Mouse (Mus musculus) kidney, postnatal 0 days (tissue): ENCODE measurements around the gene Itln1. TPM values are rescaled to one million over a fixed set of nuclear protein-coding genes. Genes with fewer than 3 reads are reported as not detected.

Source experiments
- ATAC-seq: fragments of 200-750 bp; cut with Nextera tagmentation; replicated peaks from 2 replicates; pipeline ENCODE4 v1.8.0; 2017; ENCODE audit warnings: low read depth, moderate number of reproducible peaks, moderate TSS enrichment, moderate library complexity; ENCODE audit not compliant: low FRiP score
- DNase-seq: peaks from one replicate; pipeline ENCODE4 v3.0.0-alpha.2; 2016; ENCODE audit warnings: low spot score
- H3K27ac ChIP-seq: fragments of 300-500 bp; sonication (generic); 2 replicates; pipeline ENCODE4 v1.5.1; 2014; ENCODE audit warnings: mild to moderate bottlenecking
- H3K27me3 ChIP-seq: fragments of 300-500 bp; sonication (generic); 2 replicates; pipeline ENCODE4 v1.6.1; 2014; ENCODE audit warnings: low read length, mixed read lengths; ENCODE audit not compliant: insufficient read depth
- H3K36me3 ChIP-seq: fragments of 300-500 bp; sonication (generic); 2 replicates; pipeline ENCODE4 v1.6.1; 2014; ENCODE audit warnings: low read length, mixed read lengths; ENCODE audit not compliant: insufficient read depth
- H3K4me1 ChIP-seq: fragments of 300-500 bp; sonication (generic); replicated peaks from 2 replicates; pipeline ENCODE4 v1.6.1; 2014; ENCODE audit warnings: antibody characterized with exemption, low read length, mixed read lengths; ENCODE audit not compliant: insufficient read depth
- H3K4me2 ChIP-seq: fragments of 300-500 bp; sonication (generic); 2 replicates; pipeline ENCODE4 v1.6.1; 2014; ENCODE audit warnings: mild to moderate bottlenecking, low read length, moderate library complexity, mixed read lengths
- H3K4me3 ChIP-seq: fragments of 300-500 bp; sonication (generic); replicated peaks from 2 replicates; pipeline ENCODE4 v1.5.1; 2014; ENCODE audit warnings: low read depth, low read length
- H3K9ac ChIP-seq: fragments of 300-500 bp; sonication (generic); 2 replicates; pipeline ENCODE4 v1.6.1; 2014; ENCODE audit warnings: low read depth, low read length
- H3K9me3 ChIP-seq: fragments of 300-500 bp; sonication (generic); replicated peaks from 2 replicates; pipeline ENCODE4 v1.6.1; 2016; ENCODE audit warnings: low read length, inconsistent platforms, mixed read lengths
- CTCF ChIP-seq: IDR thresholded peaks from 2 replicates; pipeline ENCODE4 v1.5.1; 2016; ENCODE audit warnings: antibody characterized with exemption, low read depth, mild to moderate bottlenecking, moderate library complexity
- WGBS: fragments of 180-500 bp; shearing (Covaris S2); extraction: QIAGEN DNeasy Blood & Tissue Kit; methylation state at CpG from one replicate; pipeline ENCODE4 v1.1.7; 2014; 5-methylcytosine and 5-hydroxymethylcytosine counted together
- polyA plus RNA-seq: library from polyadenylated mRNA; unstranded; fragments of >200 nt; fragmentation: Nextera tagmentation; extraction: Ambion mirVana; gene quantifications from 2 replicates; pipeline ENCODE4 v1.2.1, GENCODE M21; 2015

Itln1 gene
- polyA plus RNA-seq, 1 experiment from 2014 or later = not detected

GRCm38 (mm10) chr1:171503250-171503591 lies 31.9 kb downstream of the Itln1 start, which contains the start of gene Alyref2:
Gene Alyref2, plus strand, starts transcription at chr1:171503478.
- H3K36me3 ChIP-seq = no peaks in the 10 kb centered on the region
- peak; percentile 98 for DNase-seq
- peak within 1 kb of the TSS; percentile 97 for H3K27ac ChIP-seq
- WGBS = under 1% methylated on average over 19 of the region's 19 CpGs
- H3K9me3 ChIP-seq = no peaks in the 10 kb centered on the region
- H3K9ac ChIP-seq = peak within 1 kb of the TSS; percentile 77
- H3K27me3 ChIP-seq = no peaks in the 10 kb centered on the region
- peak; percentile 87 for ATAC-seq
- H3K4me3 ChIP-seq = peak within 1 kb of the TSS; percentile 56
- H3K4me1 ChIP-seq = no peaks in the 10 kb centered on the region
- peak within 1 kb of the TSS; percentile 74 for H3K4me2 ChIP-seq
- TF ChIP-seq CTCF = peak; percentile 94

GRCm38 (mm10) chr1:171502388-171503249 lies 32.5 kb downstream of the Itln1 start:
- 2% methylated on average over 14 of the region's 14 CpGs for WGBS
- ATAC-seq (peak; percentile 84), DNase-seq (peak; percentile 91)
- H3K4me3 ChIP-seq = peak overlapping the region; percentile 56; the same call in 1 of the 2 replicates
- no peaks in the 10 kb centered on the region for H3K27me3 ChIP-seq
- no peaks in the 10 kb centered on the region for H3K4me1 ChIP-seq
- peak; percentile 69 for TF ChIP-seq CTCF
- peak overlapping the region; percentile 74 for H3K4me2 ChIP-seq
- peak overlapping the region; percentile 97 for H3K27ac ChIP-seq
- H3K36me3 ChIP-seq = no peaks in the 10 kb centered on the region
- no peaks in the 10 kb centered on the region for H3K9me3 ChIP-seq
- no peak overlapping the region for H3K9ac ChIP-seq

- ATAC-seq (no peak), DNase-seq (peak; percentile 78)
- no peaks in the 10 kb centered on the region for H3K36me3 ChIP-seq
- H3K9ac ChIP-seq = peak overlapping the region; percentile 37; the same call in 1 of the 2 replicates
- no peaks in the 10 kb centered on the region for H3K9me3 ChIP-seq
- peak overlapping the region; percentile 97 for H3K27ac ChIP-seq
- no peaks in the 10 kb centered on the region for H3K27me3 ChIP-seq
- no peak overlapping the region for H3K4me3 ChIP-seq
- peak overlapping the region; percentile 74 for H3K4me2 ChIP-seq
- peak; percentile 74 for TF ChIP-seq CTCF
- 5% methylated on average over 5 of the region's 5 CpGs for WGBS
- no peaks in the 10 kb centered on the region for H3K4me1 ChIP-seq
Measured at GRCm38 (mm10) chr1:171501636-171502080, 33.4 kb downstream of the Itln1 start.

- DNase-seq (no peak), ATAC-seq (no peak)
- no peak overlapping the region for H3K4me3 ChIP-seq
- no peak for TF ChIP-seq CTCF
- H3K4me2 ChIP-seq = no peak overlapping the region
- no peaks in the 10 kb centered on the region for H3K4me1 ChIP-seq
- no peaks in the 10 kb centered on the region for H3K9me3 ChIP-seq
- no peaks in the 10 kb centered on the region for H3K27me3 ChIP-seq
- 52% methylated on average over 6 of the region's 6 CpGs for WGBS
- no peaks in the 10 kb centered on the region for H3K36me3 ChIP-seq
- no peak overlapping the region for H3K9ac ChIP-seq
- H3K27ac ChIP-seq = no peak overlapping the region
Measured at GRCm38 (mm10) chr1:171501016-171501610, 34.0 kb downstream of the Itln1 start.

- H3K36me3 ChIP-seq = no peaks in the 10 kb centered on the region
- H3K27ac ChIP-seq = no peak overlapping the region
- H3K4me1 ChIP-seq = no peaks in the 10 kb centered on the region
- no peaks in the 10 kb centered on the region for H3K27me3 ChIP-seq
- ATAC-seq (no peak), DNase-seq (no peak)
- no peak overlapping the region for H3K9ac ChIP-seq
- no peaks in the 10 kb centered on the region for H3K9me3 ChIP-seq
- H3K4me3 ChIP-seq = no peak overlapping the region
- H3K4me2 ChIP-seq = no peak overlapping the region
- TF ChIP-seq CTCF = no peak
- WGBS = 72% methylated on average over 5 of the region's 5 CpGs
Measured at GRCm38 (mm10) chr1:171499856-171500255, 35.2 kb downstream of the Itln1 start.

- H3K9ac ChIP-seq = no peak overlapping the region
- peaks cover 4% of the 10 kb centered on the region for H3K9me3 ChIP-seq
- no peaks in the 10 kb centered on the region for H3K27me3 ChIP-seq
- ATAC-seq (no peak), DNase-seq (no peak)
- H3K27ac ChIP-seq = no peak overlapping the region
- H3K4me2 ChIP-seq = no peak overlapping the region
- no peaks in the 10 kb centered on the region for H3K36me3 ChIP-seq
- no peaks in the 10 kb centered on the region for H3K4me1 ChIP-seq
- WGBS = 87% methylated on average over 6 of the region's 6 CpGs
- H3K4me3 ChIP-seq = no peak overlapping the region
- no peak for TF ChIP-seq CTCF
Measured at GRCm38 (mm10) chr1:171495371-171495770, 39.7 kb downstream of the Itln1 start.
